ENCODE assay signal across 13 mouse cellular contexts in genomic region chr13:90970259-90971017, GRCm38 (mm10).
"Had no signal": no experiment of that assay in that cellular context is flagged by ENCODE, and none has a peak within 500 bp of the region (broad histone marks: within the 10 kb centered on the region; RNA-seq: fewer than 3 reads in every experiment).

No protein-coding gene starts in this region.

- H3K27me3 ChIP-seq: limb, embryonic 13.5 days; midbrain, embryonic 13.5 days had no signal

- H3K4me2 ChIP-seq: limb, embryonic 13.5 days; midbrain, embryonic 13.5 days had no signal

- H3K27ac ChIP-seq: kidney, postnatal 0 days; layer of hippocampus, adult 2 months; limb, embryonic 13.5 days; midbrain, embryonic 13.5 days; stomach, postnatal 0 days had no signal

- H3K9me3 ChIP-seq: limb, embryonic 13.5 days; midbrain, embryonic 13.5 days had no signal

- ATAC-seq: intestine, postnatal 0 days; midbrain, embryonic 13.5 days had no signal

- H3K4me3 ChIP-seq: layer of hippocampus, adult 2 months; limb, embryonic 13.5 days; midbrain, embryonic 13.5 days had no signal

- DNase-seq: kidney, adult 8-10 months; kidney, postnatal 36 days; left cerebral cortex, postnatal 4 days; lung, adult 18-20 months; lung, postnatal 36 days; right cerebral cortex, adult 18-20 months; thymus, postnatal 4 days had no signal

- H3K9ac ChIP-seq: limb, embryonic 13.5 days; midbrain, embryonic 13.5 days had no signal

- H3K36me3 ChIP-seq: limb, embryonic 13.5 days; midbrain, embryonic 13.5 days had no signal
